Mouse (Mus musculus) ES-Bruce4 (cell line): ENCODE results near the gene Lipt2.

Source experiments
- CTCF ChIP-seq: IDR thresholded peaks from one replicate; pipeline ENCODE4 v1.8.1; 2011; ENCODE audit warnings: low read depth, low read length
- POLR2A ChIP-seq: IDR thresholded peaks from one replicate; pipeline ENCODE4 v1.8.1; 2011; ENCODE audit warnings: low read length; ENCODE audit not compliant: insufficient read depth

- TF ChIP-seq CTCF = no peak
- no peak for TF ChIP-seq POLR2A
Measured at GRCm38 (mm10) chr7:100201191-100201590, 42.1 kb downstream of the Lipt2 start.
